Mouse (Mus musculus) brain, embryonic 14.5 days (tissue): Measurements from ENCODE around the gene Trim37.

Source experiments
- CTCF ChIP-seq: fragments of 200-500 bp; IDR thresholded peaks from 2 replicates; pipeline ENCODE4 v1.5.1; 2012; ENCODE audit warnings: inconsistent platforms, mild to moderate bottlenecking, moderate library complexity, borderline replicate concordance; ENCODE audit not compliant: insufficient read depth, insufficient read length; ENCODE audit errors: extremely low read depth
- POLR2A ChIP-seq: fragments of 200-500 bp; IDR thresholded peaks from 2 replicates; pipeline ENCODE4 v1.6.1; 2012; ENCODE audit warnings: mild to moderate bottlenecking, inconsistent platforms, borderline replicate concordance; ENCODE audit not compliant: poor library complexity, insufficient read depth, insufficient read length, severe bottlenecking; ENCODE audit errors: extremely low read depth

DNA sequence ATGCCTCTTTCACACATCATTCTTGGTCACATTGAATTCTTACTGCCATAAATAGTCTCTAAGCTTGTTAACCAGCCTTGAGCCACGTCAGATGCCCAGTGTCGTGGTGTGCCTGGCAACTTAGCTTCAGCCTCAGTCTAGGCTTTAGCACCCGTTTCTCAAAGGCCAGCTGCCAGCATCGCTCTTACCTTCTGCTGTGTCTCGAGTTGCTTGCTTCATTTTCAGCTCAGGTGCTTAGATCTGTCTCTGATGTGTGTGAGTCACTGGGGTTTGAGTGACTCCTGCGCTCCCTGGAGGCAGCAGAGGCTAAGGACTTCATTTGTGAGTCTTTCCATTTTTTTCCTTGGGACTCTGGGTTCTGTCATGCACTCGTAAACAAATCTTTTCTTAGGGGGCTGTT, 114.4 kb downstream of the Trim37 start:
- TF ChIP-seq CTCF (no peak), POLR2A (no peak)
